Mouse (Mus musculus): ENCODE measurements at regions not wholly inside any gene's neighbourhood (a gene's known extent, or its start where the extent isn't known, plus 50 kb on each side); places are given as distances from the start of the nearest gene placed in this dataset.

DNA sequence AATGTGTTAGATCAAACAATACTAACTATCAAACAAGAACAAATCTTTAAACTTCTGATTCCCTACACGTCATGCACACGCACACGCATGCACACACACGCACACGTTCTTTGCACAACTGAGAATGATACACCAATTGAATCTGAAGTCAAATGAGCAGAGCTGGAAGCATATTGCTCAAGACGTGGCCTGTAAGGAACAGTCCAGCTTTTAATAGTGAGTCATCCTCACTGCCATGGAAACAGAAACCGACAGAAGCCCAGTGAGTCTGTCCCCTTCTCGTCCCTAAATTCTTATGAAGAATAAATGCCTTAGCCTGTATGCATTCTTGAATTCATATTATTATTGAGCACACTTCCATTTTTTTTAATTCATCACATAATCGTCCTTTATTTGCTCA lies 75.7 kb upstream of the Magi3 start:
- DNase-seq (ENCODE audit: low read depth, low spot score), result no peak

GRCm38 (mm10) chr3:104295015-104295719 lies 75.0 kb upstream of the Magi3 start:
- DNase-seq (ENCODE audit: low read depth, low spot score), result no peak

DNA sequence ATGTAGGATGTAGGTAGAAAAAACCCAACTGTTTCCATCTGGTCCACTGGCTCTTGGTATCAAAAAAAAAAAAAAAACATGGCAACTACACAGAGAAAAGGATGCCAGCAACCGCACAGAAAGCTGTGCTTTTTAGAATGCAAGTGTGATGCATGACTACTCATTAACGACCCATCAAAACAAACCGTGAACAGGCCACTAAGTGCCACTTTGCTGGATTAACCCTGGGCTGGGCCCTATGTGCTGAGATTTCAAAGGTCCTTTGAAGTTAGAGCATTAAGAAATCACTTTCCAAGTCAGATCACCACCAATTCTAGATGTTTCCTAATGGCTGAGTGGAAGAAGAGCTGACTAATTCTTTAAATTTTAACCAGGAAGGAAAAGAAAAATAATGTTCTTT lies 73.7 kb upstream of the Magi3 start:
- no peak for DNase-seq (ENCODE audit: low read depth, low spot score)

DNA sequence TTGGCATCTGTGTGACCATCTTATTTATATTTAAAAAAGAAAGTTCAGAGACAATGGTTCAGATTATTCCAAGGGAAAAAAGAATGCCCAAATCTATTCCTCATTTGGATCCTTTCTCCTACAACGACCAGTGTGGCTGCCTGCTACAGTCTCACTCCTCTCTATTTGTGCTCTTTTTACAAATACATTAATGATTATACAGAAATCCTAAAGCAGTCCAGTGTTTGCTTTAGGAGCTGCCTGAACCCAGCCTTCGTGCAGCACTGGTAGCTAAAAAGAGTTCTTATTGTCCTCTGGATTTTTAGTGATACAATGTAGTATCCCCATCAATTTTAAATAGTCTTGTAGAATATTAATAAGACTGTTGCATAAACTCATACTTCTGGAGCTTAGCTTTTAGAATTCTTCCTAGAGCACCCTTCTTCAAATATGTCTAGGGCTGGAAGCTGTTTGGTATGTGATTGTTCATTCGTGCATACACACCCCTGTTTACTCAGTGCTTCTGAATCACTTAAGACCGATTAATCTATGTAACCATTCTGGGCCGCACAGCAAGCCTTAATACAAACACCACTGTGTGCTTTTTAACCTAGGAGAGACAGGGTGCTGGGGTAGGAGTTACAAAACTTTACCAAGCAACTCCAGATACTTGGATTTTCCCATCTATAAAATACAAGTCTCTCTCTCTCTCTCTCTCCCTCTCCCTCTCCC lies 69.0 kb upstream of the Magi3 start:
- no peak for DNase-seq (ENCODE audit: low read depth, low spot score)

- no peak for DNase-seq (ENCODE audit: low read depth, low spot score)
Observed at GRCm38 (mm10) chr3:104287900-104288299, 67.7 kb upstream of the Magi3 start.

GRCm38 (mm10) chr3:104284961-104285360 lies 64.8 kb upstream of the Magi3 start:
- DNase-seq (ENCODE audit: low read depth, low spot score), result no peak

DNA sequence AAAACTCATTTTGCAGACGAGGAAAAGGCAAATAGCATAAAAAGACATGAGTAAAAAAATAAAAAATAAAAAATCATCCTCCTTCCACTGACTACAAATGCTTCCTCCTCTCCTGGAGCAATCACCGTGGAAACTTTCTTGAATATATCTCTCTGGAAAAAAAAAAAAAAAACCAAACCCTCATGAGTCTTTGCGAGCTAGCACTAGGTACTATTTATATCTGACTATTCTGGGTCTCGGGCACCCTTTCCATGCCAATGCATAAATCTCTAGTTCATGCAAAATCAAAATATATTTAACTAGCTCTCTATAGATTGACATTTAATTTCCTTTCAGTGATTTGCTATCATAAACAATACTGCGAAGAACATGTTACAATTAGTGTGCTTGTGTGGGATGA lies 63.7 kb upstream of the Magi3 start:
- no peak for DNase-seq (ENCODE audit: low read depth, low spot score)

DNA sequence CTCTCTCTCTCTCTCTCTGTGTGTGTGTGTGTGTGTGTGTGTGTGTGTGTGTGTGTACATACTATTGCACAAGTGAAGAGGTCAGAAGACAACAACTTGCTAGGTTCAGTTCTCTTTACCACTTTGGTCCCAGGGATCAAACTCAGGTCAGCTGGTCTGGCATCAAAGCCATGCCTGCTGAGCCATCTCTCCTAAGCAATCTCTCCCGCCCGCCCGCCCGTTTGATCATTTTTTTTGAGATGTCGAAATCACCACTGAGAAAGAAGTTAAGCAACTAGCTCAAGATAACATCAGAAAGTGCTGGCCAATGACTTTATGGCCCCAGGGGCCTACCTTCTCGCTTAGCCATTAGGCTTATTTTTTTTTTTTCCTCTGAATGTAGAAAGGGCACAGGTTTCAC lies 59.3 kb upstream of the Magi3 start:
- no peak for DNase-seq (ENCODE audit: low read depth, low spot score)

GRCm38 (mm10) chr3:104274718-104275302 lies 54.6 kb upstream of the Magi3 start:
- no peak for DNase-seq (ENCODE audit: low read depth, low spot score)

GRCm38 (mm10) chr3:104274084-104274483 lies 53.9 kb upstream of the Magi3 start:
- DNase-seq (ENCODE audit: low read depth, low spot score), result no peak
